In genomic region chr19:58558352-58558751, GRCm38 (mm10) we compare ENCODE assay signal across 8 mouse cellular contexts. TPM values are rescaled to one million over a fixed set of nuclear protein-coding genes. Genes with fewer than 3 reads are reported as not detected.
DNase-seq lines count a peak whose midpoint lies in the region; ATAC-seq lines count a peak whose summit lies in the region.

No protein-coding gene starts in this region.

- no peaks in the 10 kb centered on the region for H3K4me1 ChIP-seq in forebrain, embryonic 11.5 days (replicated peaks; ENCODE audit: control insufficient read depth, insufficient read depth, low read length)
- 0 out of 2 replicates have a peak, but pooled peaks cover 2% of the 10 kb centered on the region for H3K4me1 ChIP-seq in forebrain, embryonic 15.5 days
- no peaks in the 10 kb centered on the region for H3K4me1 ChIP-seq in midbrain, embryonic 14.5 days (ENCODE audit: control insufficient read depth, insufficient read depth, low read length)
- H3K4me1 ChIP-seq in midbrain, embryonic 15.5 days: 0 out of 2 replicates have a peak, but pooled peaks cover 2% of the 10 kb centered on the region

- no peaks in the 10 kb centered on the region for H3K36me3 ChIP-seq in forebrain, embryonic 11.5 days (ENCODE audit: control insufficient read depth, insufficient read depth, low read length)
- H3K36me3 ChIP-seq in forebrain, embryonic 15.5 days: no peaks in the 10 kb centered on the region
- H3K36me3 ChIP-seq in midbrain, embryonic 14.5 days (ENCODE audit: control insufficient read depth, insufficient read depth, low read length): no peaks in the 10 kb centered on the region
- H3K36me3 ChIP-seq in midbrain, embryonic 15.5 days (replicated peaks): no peaks in the 10 kb centered on the region

- H3K27me3 ChIP-seq in forebrain, embryonic 11.5 days (ENCODE audit: control insufficient read depth, insufficient read depth, low read length): no peaks in the 10 kb centered on the region; the same call in 1 of the 2 replicates
- 0 out of 2 replicates have a peak, but pooled peaks cover 7% of the 10 kb centered on the region for H3K27me3 ChIP-seq in forebrain, embryonic 15.5 days
- H3K27me3 ChIP-seq in midbrain, embryonic 14.5 days (ENCODE audit: control insufficient read depth, insufficient read depth, low read length): no peaks in the 10 kb centered on the region
- H3K27me3 ChIP-seq in midbrain, embryonic 15.5 days (replicated peaks): no peaks in the 10 kb centered on the region

- DNase-seq in forebrain, embryonic 11.5 days (ENCODE audit: low spot score): peak; percentile 55
- DNase-seq in midbrain, embryonic 14.5 days: peak; percentile 90
- DNase-seq in c-Kit-positive CD71-positive TER-119-positive erythroid progenitor cells, embryonic 14.5 days (ENCODE audit: low spot score): peak; percentile 6
- peak; percentile 47 for DNase-seq in induced T-regulatory cell, adult 2 months (ENCODE audit: low read depth)
- DNase-seq in lung, postnatal 25 days (ENCODE audit: low spot score): peak; percentile 17

- H3K4me2 ChIP-seq in forebrain, embryonic 11.5 days (ENCODE audit: low read depth, low read length, severe bottlenecking): no peak overlapping the region
- H3K4me2 ChIP-seq in forebrain, embryonic 15.5 days (replicated peaks): no peak overlapping the region
- no peak overlapping the region for H3K4me2 ChIP-seq in midbrain, embryonic 14.5 days (ENCODE audit: low read length)
- no peak overlapping the region for H3K4me2 ChIP-seq in midbrain, embryonic 15.5 days

- no peak overlapping the region for H3K27ac ChIP-seq in forebrain, embryonic 11.5 days (ENCODE audit: low read depth, low read length)
- H3K27ac ChIP-seq in forebrain, embryonic 15.5 days (replicated peaks): no peak overlapping the region
- H3K27ac ChIP-seq in midbrain, embryonic 14.5 days (replicated peaks; ENCODE audit: low read depth, low read length): no peak overlapping the region
- H3K27ac ChIP-seq in midbrain, embryonic 15.5 days: no peak overlapping the region

- H3K9me3 ChIP-seq in forebrain, embryonic 11.5 days (ENCODE audit: control insufficient read depth, low read length): no peaks in the 10 kb centered on the region
- no peaks in the 10 kb centered on the region for H3K9me3 ChIP-seq in forebrain, embryonic 15.5 days
- no peaks in the 10 kb centered on the region for H3K9me3 ChIP-seq in midbrain, embryonic 14.5 days (ENCODE audit: control insufficient read depth, low read length)
- no peaks in the 10 kb centered on the region for H3K9me3 ChIP-seq in midbrain, embryonic 15.5 days

- no peak overlapping the region for H3K9ac ChIP-seq in forebrain, embryonic 11.5 days (ENCODE audit: low read length)
- no peak overlapping the region for H3K9ac ChIP-seq in forebrain, embryonic 15.5 days (replicated peaks)
- no peak overlapping the region for H3K9ac ChIP-seq in midbrain, embryonic 14.5 days (replicated peaks; ENCODE audit: low read length)
- H3K9ac ChIP-seq in midbrain, embryonic 15.5 days: no peak overlapping the region

- no peak for ATAC-seq in forebrain, embryonic 11.5 days (replicated peaks; ENCODE audit: low FRiP score)
- no peak for ATAC-seq in forebrain, embryonic 15.5 days (replicated peaks)
- no peak for ATAC-seq in midbrain, embryonic 14.5 days (ENCODE audit: low FRiP score, low TSS enrichment)
- no peak for ATAC-seq in midbrain, embryonic 15.5 days (replicated peaks)
- no peak for ATAC-seq in inflammation-experienced regulatory T-cells, adult 6 months

- no peak overlapping the region for H3K4me3 ChIP-seq in forebrain, embryonic 11.5 days (ENCODE audit: low read depth, low read length)
- H3K4me3 ChIP-seq in forebrain, embryonic 15.5 days: no peak overlapping the region
- no peak overlapping the region for H3K4me3 ChIP-seq in midbrain, embryonic 14.5 days (replicated peaks; ENCODE audit: low read depth, low read length)
- no peak overlapping the region for H3K4me3 ChIP-seq in midbrain, embryonic 15.5 days

- 47% methylated on average over 5 of the region's 5 CpGs for WGBS in forebrain, embryonic 11.5 days
- 44% methylated on average over 5 of the region's 5 CpGs for WGBS in forebrain, embryonic 15.5 days
- 49% methylated on average over 5 of the region's 5 CpGs for WGBS in midbrain, embryonic 14.5 days
- 51% methylated on average over 5 of the region's 5 CpGs for WGBS in midbrain, embryonic 15.5 days

RNA-seq across cellular contexts. Expression of gene Ccdc172, which starts 46.6 kb away (rescaled TPM):
- polyA plus RNA-seq in forebrain, embryonic 11.5 days (2014; fragmentation: Nextera tagmentation; extraction: Ambion mirVana): not detected in 2 replicates
- not detected in 2 replicates for polyA plus RNA-seq in forebrain, embryonic 15.5 days (2015; fragmentation: Nextera tagmentation; extraction: Ambion mirVana)
- polyA plus RNA-seq in midbrain, embryonic 14.5 days (2014; fragmentation: Nextera tagmentation; extraction: Ambion mirVana): not detected in 2 replicates
- polyA plus RNA-seq in midbrain, embryonic 15.5 days (2015; fragmentation: Nextera tagmentation; extraction: Ambion mirVana): not detected in 2 replicates
- polyA plus RNA-seq in inflammation-experienced regulatory T-cells, adult 6 months (2017; shearing (Covaris generic)): not detected

Comparison
In these comparisons a context has a peak if more than half of its experiments do, and no peak if none do; other contexts are left out.
1. DNase-seq: peak in every context shown above with its lines; median percentile 90 in midbrain, embryonic 14.5 days; 55 in forebrain, embryonic 11.5 days; 47 in induced T-regulatory cell, adult 2 months; 17 in lung, postnatal 25 days; 6 in c-Kit-positive CD71-positive TER-119-positive erythroid progenitor cells, embryonic 14.5 days.